Mouse (Mus musculus) CD4-positive naive resting alpha-beta T cell, adult 76 days (primary cell): Measurements from ENCODE around the gene Defa34. TPM values are rescaled to one million over a fixed set of nuclear protein-coding genes. Genes with fewer than 3 reads are reported as not detected.

ENCODE experiments used
- total RNA-seq: library from RNA; stranded (reverse); gene quantifications from one replicate; pipeline ENCODE4 v1.2.4, GENCODE M21; 2023

The Defa34 gene
- not detected for total RNA-seq

GRCm38 (mm10) chr8:21665497-21665896, at the start of gene Defa34:
Defa34 (plus strand) TSS chr8:21665797.

GRCm38 (mm10) chr8:21617883-21618282, 47.7 kb upstream of the Defa34 start, which contains the start of gene Defa26:
Defa26 (plus strand) TSS chr8:21618183.

GRCm38 (mm10) chr8:21655480-21655879, 10.1 kb upstream of the Defa34 start, which contains the start of gene Defa17:
Defa17 (plus strand) TSS chr8:21655780.

GRCm38 (mm10) chr8:21703545-21703944, 37.9 kb downstream of the Defa34 start, which contains the start of gene AY761184:
AY761184 (minus strand) TSS chr8:21703645.

Other genes starting within 250 kb of the Defa34 start
- not detected for gene Defa36, start 238.4 kb upstream of the Defa34 start, total RNA-seq
- gene Gm7849, start 209.2 kb upstream of the Defa34 start, total RNA-seq, result not detected
- gene Defa20, start 156.5 kb upstream of the Defa34 start, total RNA-seq, result not detected
- not detected for gene Defa32, start 136.8 kb upstream of the Defa34 start, total RNA-seq
- not detected for gene Defa37, start 100.4 kb upstream of the Defa34 start, total RNA-seq
- gene Defa28, start 82.8 kb upstream of the Defa34 start, total RNA-seq, result not detected
- not detected for gene Gm7861, start 71.3 kb upstream of the Defa34 start, total RNA-seq
- not detected for gene Defa26, start 47.6 kb upstream of the Defa34 start, total RNA-seq
- gene Defa17, start 10.0 kb upstream of the Defa34 start, total RNA-seq, result not detected
- not detected for gene AY761184, start 37.8 kb downstream of the Defa34 start, total RNA-seq
- not detected for gene Defa24, start 68.7 kb downstream of the Defa34 start, total RNA-seq
- not detected for gene Defb50, start 157.7 kb downstream of the Defa34 start, total RNA-seq
- gene Defb2, start 174.1 kb downstream of the Defa34 start, total RNA-seq, result not detected
- not detected for gene Defb10, start 193.1 kb downstream of the Defa34 start, total RNA-seq
- not detected for gene Defb9, start 219.6 kb downstream of the Defa34 start, total RNA-seq
- not detected for gene Defb11, start 240.6 kb downstream of the Defa34 start, total RNA-seq